Mouse (Mus musculus): ENCODE measurements around the gene Cpm. TPM values are rescaled to one million over a fixed set of nuclear protein-coding genes. Genes with fewer than 3 reads are reported as not detected.
A peak's percentile ranks its signal among the peaks of the same experiment; 100 is the strongest.

Gene Cpm
- 55.7 and 55.9 TPM in 2 replicates for polyA plus RNA-seq (2014; fragmentation: Nextera tagmentation; extraction: Ambion mirVana)

GRCm38 (mm10) chr10:117629169-117629971 is at the start of gene Cpm:
Cpm (plus strand) TSS chr10:117629500.
- peak; percentile 80 for DNase-seq (ENCODE audit: low spot score)
- Histone ChIP-seq H3K4me2 (peak within 1 kb of the TSS; percentile 84), H3K27ac (ENCODE audit: low read depth, low read length) (no peak within 1 kb of the TSS), H3K9ac (ENCODE audit: low read depth, low read length) (peak within 1 kb of the TSS; percentile 37), H3K27me3 (replicated peaks; ENCODE audit: control insufficient read depth, insufficient read depth, low read length) (peaks cover 49% of the 10 kb centered on the region), H3K9me3 (ENCODE audit: control insufficient read depth, low read length) (no peaks in the 10 kb centered on the region), H3K4me1 (replicated peaks; ENCODE audit: control insufficient read depth, insufficient read depth, low read length) (0 out of 2 replicates have a peak, but pooled peaks cover 6% of the 10 kb centered on the region), H3K4me3 (ENCODE audit: low read depth, low read length) (peak within 1 kb of the TSS; percentile 65), H3K36me3 (ENCODE audit: control insufficient read depth, insufficient read depth, low read length) (no peaks in the 10 kb centered on the region)
- peak; percentile 88 for ATAC-seq (replicated peaks; ENCODE audit: low FRiP score)
- WGBS = under 1% methylated on average over 73 of the region's 73 CpGs

- Histone ChIP-seq H3K9me3 (ENCODE audit: control insufficient read depth, low read length) (no peaks in the 10 kb centered on the region), H3K4me3 (ENCODE audit: low read depth, low read length) (no peak overlapping the region), H3K36me3 (ENCODE audit: control insufficient read depth, insufficient read depth, low read length) (no peaks in the 10 kb centered on the region), H3K27ac (ENCODE audit: low read depth, low read length) (no peak overlapping the region), H3K4me2 (no peak overlapping the region), H3K9ac (ENCODE audit: low read depth, low read length) (no peak overlapping the region), H3K4me1 (replicated peaks; ENCODE audit: control insufficient read depth, insufficient read depth, low read length) (no peaks in the 10 kb centered on the region), H3K27me3 (replicated peaks; ENCODE audit: control insufficient read depth, insufficient read depth, low read length) (no peaks in the 10 kb centered on the region)
- DNase-seq (ENCODE audit: low spot score) = no peak
- no peak for ATAC-seq (replicated peaks; ENCODE audit: low FRiP score)
- WGBS = 39% methylated on average over 9 of the region's 9 CpGs
Observed at GRCm38 (mm10) chr10:117579771-117580284, 49.5 kb upstream of the Cpm start.

- WGBS = 83% methylated on average over 5 of the region's 5 CpGs
Observed at GRCm38 (mm10) chr10:117580405-117580804, 48.9 kb upstream of the Cpm start.

DNA sequence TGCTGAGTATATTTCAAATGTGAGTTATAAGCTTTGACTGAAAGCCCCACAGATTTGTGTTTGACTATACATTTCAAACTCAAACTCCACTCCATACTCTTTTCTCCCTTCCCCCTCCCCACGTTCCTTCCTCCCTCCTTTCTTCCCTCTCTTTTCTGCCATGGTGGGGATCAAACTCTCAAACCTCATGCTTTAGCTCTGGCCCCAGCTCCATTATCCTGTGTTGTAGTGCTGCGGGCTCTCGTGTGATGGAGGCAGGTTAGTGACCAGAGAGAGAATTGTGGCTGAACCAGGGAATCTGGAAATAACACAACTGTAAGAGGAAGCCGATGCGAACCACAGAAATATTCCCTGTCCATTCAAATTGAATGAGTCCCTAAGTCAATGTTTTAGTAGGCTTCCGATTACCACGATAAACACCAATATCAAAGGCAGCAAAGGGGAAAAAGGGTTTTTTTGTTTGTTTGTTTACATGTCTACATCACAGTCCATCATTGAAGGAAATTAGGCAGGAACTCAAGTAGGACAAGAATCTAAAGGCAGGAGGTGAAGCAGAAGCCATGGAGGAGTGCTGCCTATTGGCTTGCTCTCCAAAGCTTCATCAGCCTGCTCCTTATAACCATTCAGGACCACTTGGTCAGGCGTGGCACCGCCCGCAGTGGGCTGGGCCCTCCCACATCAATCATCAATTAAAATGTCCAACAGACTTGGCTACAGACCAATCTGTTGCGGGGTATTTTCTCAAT is 48.1 kb upstream of the Cpm start:
- H3K27ac ChIP-seq (ENCODE audit: low read depth, low read length) = no peak overlapping the region
- H3K27me3 ChIP-seq (replicated peaks; ENCODE audit: control insufficient read depth, insufficient read depth, low read length) = no peaks in the 10 kb centered on the region
- ATAC-seq (replicated peaks; ENCODE audit: low FRiP score) (no peak), DNase-seq (ENCODE audit: low spot score) (no peak)
- no peaks in the 10 kb centered on the region for H3K9me3 ChIP-seq (ENCODE audit: control insufficient read depth, low read length)
- H3K9ac ChIP-seq (ENCODE audit: low read depth, low read length) = no peak overlapping the region
- WGBS = 90% methylated on average over 11 of the region's 11 CpGs
- no peaks in the 10 kb centered on the region for H3K4me1 ChIP-seq (replicated peaks; ENCODE audit: control insufficient read depth, insufficient read depth, low read length)
- H3K4me2 ChIP-seq = no peak overlapping the region
- H3K36me3 ChIP-seq (ENCODE audit: control insufficient read depth, insufficient read depth, low read length) = no peaks in the 10 kb centered on the region
- H3K4me3 ChIP-seq (ENCODE audit: low read depth, low read length) = no peak overlapping the region

More at GRCm38 (mm10) chr10:117580405-117580804, 48.9 kb upstream of the Cpm start:
- Histone ChIP-seq H3K27ac (ENCODE audit: low read depth, low read length) (no peak overlapping the region), H3K9me3 (ENCODE audit: control insufficient read depth, low read length) (no peaks in the 10 kb centered on the region), H3K4me3 (ENCODE audit: low read depth, low read length) (no peak overlapping the region), H3K9ac (ENCODE audit: low read depth, low read length) (no peak overlapping the region), H3K27me3 (replicated peaks; ENCODE audit: control insufficient read depth, insufficient read depth, low read length) (no peaks in the 10 kb centered on the region), H3K4me2 (no peak overlapping the region), H3K36me3 (ENCODE audit: control insufficient read depth, insufficient read depth, low read length) (no peaks in the 10 kb centered on the region), H3K4me1 (replicated peaks; ENCODE audit: control insufficient read depth, insufficient read depth, low read length) (no peaks in the 10 kb centered on the region)
- DNase-seq (ENCODE audit: low spot score) = no peak
- no peak for ATAC-seq (replicated peaks; ENCODE audit: low FRiP score)

DNA sequence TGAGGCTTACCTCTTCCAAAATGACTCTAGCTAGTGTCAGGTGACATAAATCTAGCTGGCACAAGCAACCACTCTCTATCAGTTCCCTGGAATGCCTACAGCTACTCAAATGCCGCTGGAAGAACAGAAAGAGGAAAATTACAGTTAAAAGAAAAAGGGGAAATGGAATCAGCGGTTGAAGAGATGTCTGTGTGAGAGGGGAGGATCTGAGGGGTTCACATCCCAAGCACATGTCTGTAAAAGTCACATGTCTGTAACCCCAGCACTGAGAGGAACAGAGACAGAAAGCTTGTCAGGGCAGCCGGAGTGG is 47.6 kb upstream of the Cpm start:
- no peak for ATAC-seq (replicated peaks; ENCODE audit: low FRiP score)
- Histone ChIP-seq H3K4me2 (no peak overlapping the region), H3K27ac (ENCODE audit: low read depth, low read length) (no peak overlapping the region), H3K4me3 (ENCODE audit: low read depth, low read length) (no peak overlapping the region), H3K4me1 (replicated peaks; ENCODE audit: control insufficient read depth, insufficient read depth, low read length) (no peaks in the 10 kb centered on the region), H3K9ac (ENCODE audit: low read depth, low read length) (no peak overlapping the region), H3K9me3 (ENCODE audit: control insufficient read depth, low read length) (no peaks in the 10 kb centered on the region), H3K36me3 (ENCODE audit: control insufficient read depth, insufficient read depth, low read length) (no peaks in the 10 kb centered on the region), H3K27me3 (replicated peaks; ENCODE audit: control insufficient read depth, insufficient read depth, low read length) (no peaks in the 10 kb centered on the region)
- no peak for DNase-seq (ENCODE audit: low spot score)
- WGBS = 78% methylated on average over 3 of the region's 3 CpGs

DNA sequence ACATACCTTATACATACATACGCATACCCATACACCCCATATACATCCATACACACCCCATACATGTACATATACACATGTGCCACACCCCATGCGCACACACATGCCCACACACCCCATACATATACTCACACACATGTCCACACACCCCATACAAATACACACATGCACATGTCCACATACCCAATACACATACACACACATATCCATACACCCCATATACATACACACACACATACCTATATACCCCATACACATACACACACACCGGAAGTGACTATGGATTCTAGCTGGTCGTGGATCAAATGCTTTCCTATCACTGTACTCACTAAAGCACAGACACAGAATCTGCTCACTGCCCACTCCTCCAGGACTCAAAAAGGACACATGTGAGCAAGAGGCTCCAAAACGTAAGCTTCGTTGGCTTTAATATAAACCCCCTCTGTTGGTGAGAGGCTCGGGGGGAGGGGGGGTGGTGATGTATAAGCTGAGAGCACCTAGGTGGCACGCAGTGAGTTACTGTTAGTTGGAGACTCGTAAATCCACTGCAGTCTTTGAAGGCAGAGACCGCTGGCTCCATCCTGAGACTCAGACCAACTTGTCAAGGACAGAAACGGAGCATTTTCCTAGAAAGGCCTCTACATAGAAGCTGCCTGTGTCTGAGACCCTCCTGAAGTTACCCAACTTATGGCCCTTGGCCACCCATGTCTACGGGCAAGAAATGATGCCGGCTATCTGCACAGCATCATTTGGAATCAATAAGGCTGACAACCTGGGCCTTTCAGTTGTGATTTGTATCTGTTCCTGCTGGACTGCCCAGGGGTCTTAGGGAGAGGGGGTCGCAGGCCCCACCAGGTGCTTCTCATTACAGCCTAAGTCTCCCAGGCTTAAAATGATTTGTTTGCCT is 45.9 kb upstream of the Cpm start:
- H3K27me3 ChIP-seq (replicated peaks; ENCODE audit: control insufficient read depth, insufficient read depth, low read length) = no peaks in the 10 kb centered on the region
- no peak overlapping the region for H3K4me2 ChIP-seq
- no peaks in the 10 kb centered on the region for H3K36me3 ChIP-seq (ENCODE audit: control insufficient read depth, insufficient read depth, low read length)
- no peak for ATAC-seq (replicated peaks; ENCODE audit: low FRiP score)
- 72% methylated on average over 14 of the region's 14 CpGs for WGBS
- no peak overlapping the region for H3K9ac ChIP-seq (ENCODE audit: low read depth, low read length)
- no peak overlapping the region for H3K27ac ChIP-seq (ENCODE audit: low read depth, low read length)
- no peaks in the 10 kb centered on the region for H3K4me1 ChIP-seq (replicated peaks; ENCODE audit: control insufficient read depth, insufficient read depth, low read length)
- no peak overlapping the region for H3K4me3 ChIP-seq (ENCODE audit: low read depth, low read length)
- DNase-seq (ENCODE audit: low spot score) = no peak
- H3K9me3 ChIP-seq (ENCODE audit: control insufficient read depth, low read length) = no peaks in the 10 kb centered on the region

DNA sequence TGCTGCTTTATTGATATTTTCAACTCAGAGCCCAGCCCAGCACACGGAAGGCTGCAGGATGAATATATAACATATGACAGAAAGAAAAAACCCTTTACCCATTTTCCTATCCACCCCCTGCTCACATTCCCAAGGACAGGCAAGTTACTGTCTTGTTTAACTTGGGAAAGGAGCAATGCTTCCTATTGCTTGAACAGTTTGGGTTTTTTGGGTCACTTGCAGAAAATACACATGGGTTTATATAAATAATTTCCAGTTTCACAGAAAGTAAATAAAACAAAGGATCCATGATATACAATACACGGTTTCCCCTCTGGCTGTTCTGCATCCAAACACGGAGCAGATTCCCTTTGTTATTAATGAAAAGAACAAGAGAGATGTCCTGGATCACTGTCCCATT is 45.2 kb upstream of the Cpm start:
- Histone ChIP-seq H3K9ac (ENCODE audit: low read depth, low read length) (no peak overlapping the region), H3K9me3 (ENCODE audit: control insufficient read depth, low read length) (no peaks in the 10 kb centered on the region), H3K36me3 (ENCODE audit: control insufficient read depth, insufficient read depth, low read length) (no peaks in the 10 kb centered on the region), H3K27ac (ENCODE audit: low read depth, low read length) (no peak overlapping the region), H3K27me3 (replicated peaks; ENCODE audit: control insufficient read depth, insufficient read depth, low read length) (no peaks in the 10 kb centered on the region), H3K4me1 (replicated peaks; ENCODE audit: control insufficient read depth, insufficient read depth, low read length) (no peaks in the 10 kb centered on the region), H3K4me3 (ENCODE audit: low read depth, low read length) (no peak overlapping the region), H3K4me2 (no peak overlapping the region)
- WGBS = 73% methylated on average over 3 of the region's 3 CpGs
- DNase-seq (ENCODE audit: low spot score) (no peak), ATAC-seq (replicated peaks; ENCODE audit: low FRiP score) (no peak)
